Mouse (Mus musculus): ENCODE results near the gene Hs3st5. TPM values are rescaled to one million over a fixed set of nuclear protein-coding genes. Genes with fewer than 3 reads are reported as not detected.

Gene Hs3st5
- polyA plus RNA-seq, 1 experiment from 2014 or later = 0.38 TPM

DNA sequence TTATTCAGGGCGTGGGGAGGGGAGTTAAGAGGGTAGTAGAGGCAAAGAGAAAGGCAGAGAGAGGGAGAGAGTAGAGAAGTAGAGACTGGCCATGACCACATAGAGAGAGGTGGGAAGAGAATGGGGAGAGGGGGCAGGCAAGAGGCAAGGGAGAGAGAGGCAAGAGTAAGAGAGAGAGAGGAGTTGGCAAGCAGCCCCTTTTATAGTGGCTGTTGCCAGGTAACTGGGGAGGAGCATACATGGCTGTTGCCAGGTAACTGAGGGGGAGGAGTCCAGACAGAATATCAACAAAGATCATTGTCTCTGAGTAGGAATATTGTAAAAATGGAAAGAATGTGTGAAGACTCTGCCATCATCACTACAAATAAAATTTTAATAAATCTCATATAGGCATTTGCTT lies 243.4 kb downstream of the Hs3st5 start:
- no peak overlapping the region for H3K27ac ChIP-seq
- no peaks in the 10 kb centered on the region for H3K27me3 ChIP-seq
- no peaks in the 10 kb centered on the region for H3K4me1 ChIP-seq
- H3K36me3 ChIP-seq = no peaks in the 10 kb centered on the region
- no peak overlapping the region for H3K4me2 ChIP-seq
- H3K9ac ChIP-seq = no peak overlapping the region
- WGBS = 69% methylated on average over 1 of the region's 1 CpGs
- no peaks in the 10 kb centered on the region for H3K9me3 ChIP-seq (replicated peaks)
- no peak overlapping the region for H3K4me3 ChIP-seq (replicated peaks)
- ATAC-seq (replicated peaks; ENCODE audit: low FRiP score) = no peak

- no peaks in the 10 kb centered on the region for H3K9me3 ChIP-seq (replicated peaks)
- H3K27me3 ChIP-seq = no peaks in the 10 kb centered on the region
- WGBS = 16% methylated on average over 1 of the region's 1 CpGs
- ATAC-seq (replicated peaks; ENCODE audit: low FRiP score) = no peak
- no peak overlapping the region for H3K4me3 ChIP-seq (replicated peaks)
- H3K36me3 ChIP-seq = no peaks in the 10 kb centered on the region
- H3K27ac ChIP-seq = no peak overlapping the region
- H3K4me2 ChIP-seq = no peak overlapping the region
- H3K9ac ChIP-seq = no peak overlapping the region
- H3K4me1 ChIP-seq = no peaks in the 10 kb centered on the region
These were observed 247.9 kb downstream of the Hs3st5 start for GRCm38 (mm10) chr10:36754471-36754870.

- Histone ChIP-seq H3K27ac (no peak overlapping the region), H3K27me3 (no peaks in the 10 kb centered on the region), H3K4me1 (no peaks in the 10 kb centered on the region), H3K4me3 (replicated peaks) (no peak overlapping the region), H3K4me2 (no peak overlapping the region), H3K36me3 (no peaks in the 10 kb centered on the region), H3K9ac (no peak overlapping the region), H3K9me3 (replicated peaks) (no peaks in the 10 kb centered on the region)
- no peak for ATAC-seq (replicated peaks; ENCODE audit: low FRiP score)
These were observed 267.0 kb downstream of the Hs3st5 start for GRCm38 (mm10) chr10:36773595-36773994.

DNA sequence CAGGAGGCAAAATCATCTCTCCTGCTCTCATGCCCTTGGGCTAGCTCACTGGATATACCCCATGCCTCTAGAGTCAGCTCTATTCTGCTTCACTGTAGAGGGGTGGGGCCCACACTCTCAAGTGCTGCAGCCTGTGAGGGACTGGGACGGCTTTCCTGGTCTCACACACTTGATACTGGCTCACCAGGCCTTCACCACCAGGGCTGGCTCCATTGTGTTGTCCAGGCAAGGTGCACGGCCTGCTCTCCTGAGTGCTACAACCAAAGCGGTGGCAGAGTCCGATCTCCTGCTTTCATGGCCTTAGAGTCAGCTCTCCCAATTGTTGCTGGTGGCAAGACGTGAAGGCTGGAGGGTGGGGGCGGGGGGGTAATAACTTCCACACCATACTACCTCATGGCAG lies 268.3 kb downstream of the Hs3st5 start:
- Histone ChIP-seq H3K4me3 (replicated peaks) (no peak overlapping the region), H3K9ac (no peak overlapping the region), H3K27ac (no peak overlapping the region), H3K9me3 (replicated peaks) (no peaks in the 10 kb centered on the region), H3K4me2 (no peak overlapping the region), H3K36me3 (no peaks in the 10 kb centered on the region), H3K4me1 (no peaks in the 10 kb centered on the region), H3K27me3 (no peaks in the 10 kb centered on the region)
- 86% methylated on average over 6 of the region's 6 CpGs for WGBS
- ATAC-seq (replicated peaks; ENCODE audit: low FRiP score) = no peak

- 63% methylated on average over 1 of the region's 1 CpGs for WGBS
- no peak overlapping the region for H3K4me3 ChIP-seq (replicated peaks)
- H3K36me3 ChIP-seq = no peaks in the 10 kb centered on the region
- no peak overlapping the region for H3K9ac ChIP-seq
- no peak overlapping the region for H3K27ac ChIP-seq
- H3K4me1 ChIP-seq = no peaks in the 10 kb centered on the region
- no peak overlapping the region for H3K4me2 ChIP-seq
- ATAC-seq (replicated peaks; ENCODE audit: low FRiP score) = no peak
- H3K27me3 ChIP-seq = no peaks in the 10 kb centered on the region
- no peaks in the 10 kb centered on the region for H3K9me3 ChIP-seq (replicated peaks)
These were observed 275.0 kb downstream of the Hs3st5 start for GRCm38 (mm10) chr10:36781641-36782040.

GRCm38 (mm10) chr10:36786970-36787369 lies 280.4 kb downstream of the Hs3st5 start:
- H3K27ac ChIP-seq = no peak overlapping the region
- no peaks in the 10 kb centered on the region for H3K9me3 ChIP-seq (replicated peaks)
- WGBS = 76% methylated on average over 7 of the region's 7 CpGs
- no peaks in the 10 kb centered on the region for H3K4me1 ChIP-seq
- H3K9ac ChIP-seq = no peak overlapping the region
- no peaks in the 10 kb centered on the region for H3K27me3 ChIP-seq
- no peak overlapping the region for H3K4me3 ChIP-seq (replicated peaks)
- no peak for ATAC-seq (replicated peaks; ENCODE audit: low FRiP score)
- H3K36me3 ChIP-seq = no peaks in the 10 kb centered on the region
- no peak overlapping the region for H3K4me2 ChIP-seq

- Histone ChIP-seq H3K36me3 (no peaks in the 10 kb centered on the region), H3K9me3 (replicated peaks) (no peaks in the 10 kb centered on the region), H3K4me2 (no peak overlapping the region), H3K4me1 (no peaks in the 10 kb centered on the region), H3K27ac (no peak overlapping the region), H3K9ac (no peak overlapping the region), H3K27me3 (no peaks in the 10 kb centered on the region), H3K4me3 (replicated peaks) (no peak overlapping the region)
- ATAC-seq (replicated peaks; ENCODE audit: low FRiP score) = no peak; the same call in 1 of the 2 replicates
- WGBS = 28% methylated on average over 2 of the region's 2 CpGs
These were observed 285.2 kb downstream of the Hs3st5 start for GRCm38 (mm10) chr10:36791771-36792170.

DNA sequence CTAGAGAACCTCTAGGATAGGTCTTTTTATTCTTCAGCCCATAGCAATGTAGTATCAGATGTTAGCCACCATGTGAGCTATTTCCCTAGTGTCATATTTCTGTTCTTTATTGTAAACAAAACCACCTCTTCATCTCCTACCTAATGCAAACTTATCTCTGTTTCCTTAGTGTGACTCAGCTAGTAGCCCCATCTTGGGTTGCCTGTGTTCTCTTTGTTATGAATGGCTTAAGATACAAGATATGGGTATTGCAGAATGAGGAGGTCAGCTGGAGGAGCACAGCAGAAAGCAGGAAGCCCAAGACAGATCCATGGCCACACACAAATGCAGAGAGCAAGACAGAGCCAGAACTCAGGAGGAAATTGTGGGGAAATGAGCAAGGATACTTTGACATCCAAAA lies 288.7 kb downstream of the Hs3st5 start:
- no peak for ATAC-seq (replicated peaks; ENCODE audit: low FRiP score)
- H3K4me1 ChIP-seq = no peaks in the 10 kb centered on the region

DNA sequence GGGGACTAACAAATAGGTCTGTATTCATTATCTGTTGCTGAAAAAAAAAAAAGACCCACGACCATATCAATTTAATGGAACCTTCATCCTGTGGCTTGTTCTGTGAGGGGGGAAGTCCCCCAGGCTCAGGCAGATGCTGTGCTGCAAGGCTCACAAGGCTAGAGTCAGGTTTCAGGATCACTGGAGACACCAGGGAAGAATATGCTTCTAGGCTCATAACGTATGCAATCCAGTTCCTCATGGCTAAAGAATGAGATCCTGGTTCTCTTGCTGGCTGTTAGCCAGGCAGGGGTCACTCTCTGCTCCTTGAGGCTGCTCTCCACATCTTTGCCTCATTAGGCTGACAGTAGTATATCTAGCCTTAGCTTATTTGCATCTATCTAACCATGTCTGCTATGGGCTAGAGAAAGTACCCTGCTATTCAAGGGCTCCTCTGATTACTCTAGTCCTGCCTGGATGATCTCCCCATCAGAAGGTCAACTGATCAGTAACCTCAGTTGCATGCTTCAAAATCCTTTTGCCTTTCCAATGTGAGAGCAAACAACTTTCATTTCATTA lies 294.4 kb downstream of the Hs3st5 start:
- Histone ChIP-seq H3K4me2 (no peak overlapping the region), H3K36me3 (no peaks in the 10 kb centered on the region), H3K27ac (no peak overlapping the region), H3K4me1 (no peaks in the 10 kb centered on the region), H3K9me3 (replicated peaks) (no peaks in the 10 kb centered on the region), H3K9ac (no peak overlapping the region), H3K27me3 (no peaks in the 10 kb centered on the region), H3K4me3 (replicated peaks) (no peak overlapping the region)
- ATAC-seq (replicated peaks; ENCODE audit: low FRiP score) = no peak
- 26% methylated on average over 2 of the region's 2 CpGs for WGBS

More for the DNA sequence above, 288.7 kb downstream of the Hs3st5 start:
- Histone ChIP-seq H3K36me3 (no peaks in the 10 kb centered on the region), H3K9me3 (replicated peaks) (no peaks in the 10 kb centered on the region), H3K27me3 (no peaks in the 10 kb centered on the region), H3K4me2 (no peak overlapping the region), H3K27ac (no peak overlapping the region), H3K4me3 (replicated peaks) (no peak overlapping the region), H3K9ac (no peak overlapping the region)

DNA sequence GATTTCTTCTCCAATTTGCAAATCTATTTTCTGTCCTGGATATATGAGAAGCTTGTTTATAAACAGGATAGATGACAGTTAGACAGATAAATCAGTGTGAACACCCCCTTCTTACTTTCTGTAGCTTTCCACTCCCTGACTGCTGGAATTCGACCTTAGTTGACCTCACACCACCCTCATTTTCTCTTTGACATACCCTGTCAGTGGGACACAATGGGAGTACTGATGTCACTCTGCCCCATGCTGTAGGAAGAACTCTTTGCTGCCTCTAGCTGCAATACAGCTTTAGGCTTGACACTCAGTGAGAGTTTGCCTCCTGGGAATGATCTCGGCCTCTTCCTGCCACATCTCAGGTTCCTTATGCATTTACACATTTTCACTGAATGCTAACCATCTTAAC lies 297.1 kb downstream of the Hs3st5 start:
- no peak overlapping the region for H3K9ac ChIP-seq
- no peaks in the 10 kb centered on the region for H3K9me3 ChIP-seq (replicated peaks)
- no peak overlapping the region for H3K27ac ChIP-seq
- WGBS = 37% methylated on average over 2 of the region's 2 CpGs
- peak; percentile 80 for ATAC-seq (replicated peaks; ENCODE audit: low FRiP score)
- no peak overlapping the region for H3K4me2 ChIP-seq
- H3K36me3 ChIP-seq = no peaks in the 10 kb centered on the region
- no peaks in the 10 kb centered on the region for H3K4me1 ChIP-seq
- H3K27me3 ChIP-seq = no peaks in the 10 kb centered on the region
- H3K4me3 ChIP-seq (replicated peaks) = no peak overlapping the region

DNA sequence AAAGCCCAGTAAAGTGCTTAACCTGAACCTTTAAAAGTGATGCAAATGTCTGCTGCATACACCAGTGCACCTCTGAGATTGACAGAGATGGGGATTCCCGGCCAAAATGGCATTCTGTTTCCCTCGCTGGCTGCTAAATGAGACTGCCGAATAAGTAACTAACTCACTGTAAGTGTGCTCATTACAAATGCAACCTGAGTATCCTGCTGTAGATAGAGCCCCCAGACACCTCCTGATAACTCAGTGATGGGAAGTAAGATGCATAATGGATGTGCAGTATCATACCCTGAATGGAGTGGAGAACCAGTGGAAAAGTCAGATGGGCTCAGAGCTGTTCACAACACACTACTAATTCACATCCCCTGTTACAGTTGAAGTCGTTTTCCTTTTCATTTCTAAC lies 298.7 kb downstream of the Hs3st5 start:
- Histone ChIP-seq H3K27me3 (no peaks in the 10 kb centered on the region), H3K9me3 (replicated peaks) (no peaks in the 10 kb centered on the region), H3K4me1 (no peaks in the 10 kb centered on the region), H3K27ac (no peak overlapping the region), H3K4me2 (no peak overlapping the region), H3K4me3 (replicated peaks) (no peak overlapping the region), H3K36me3 (no peaks in the 10 kb centered on the region), H3K9ac (no peak overlapping the region)
- ATAC-seq (replicated peaks; ENCODE audit: low FRiP score) = no peak
- 70% methylated on average over 4 of the region's 4 CpGs for whole genome bisulfite sequencing

GRCm38 (mm10) chr10:36805788-36806187 lies 299.2 kb downstream of the Hs3st5 start:
- no peak overlapping the region for H3K9ac ChIP-seq
- ATAC-seq (replicated peaks; ENCODE audit: low FRiP score) = no peak
- no peaks in the 10 kb centered on the region for H3K9me3 ChIP-seq (replicated peaks)
- no peaks in the 10 kb centered on the region for H3K27me3 ChIP-seq
- 82% methylated on average over 5 of the region's 5 CpGs for WGBS
- no peaks in the 10 kb centered on the region for H3K4me1 ChIP-seq
- no peak overlapping the region for H3K27ac ChIP-seq
- no peak overlapping the region for H3K4me2 ChIP-seq
- H3K36me3 ChIP-seq = no peaks in the 10 kb centered on the region
- no peak overlapping the region for H3K4me3 ChIP-seq (replicated peaks)

DNA sequence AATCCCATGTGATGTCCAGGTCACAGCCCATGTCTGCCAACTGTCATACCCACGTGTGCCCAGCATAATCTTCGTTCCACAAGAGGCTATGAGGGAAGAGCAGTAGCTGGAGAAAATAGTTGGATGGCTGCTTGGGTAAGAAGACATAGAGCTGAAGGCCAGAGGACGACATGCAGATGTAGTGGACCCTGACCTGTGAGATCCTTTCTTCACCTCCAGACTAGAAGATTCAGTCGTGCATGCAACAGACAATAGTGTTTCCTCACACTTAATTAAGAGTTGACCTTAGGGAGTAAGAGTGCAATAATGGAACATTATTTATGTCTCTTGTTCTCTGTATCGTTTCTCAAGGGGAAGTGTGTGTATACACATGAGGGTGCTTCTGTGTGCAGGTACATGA lies 300.4 kb downstream of the Hs3st5 start:
- ATAC-seq (replicated peaks; ENCODE audit: low FRiP score) = peak; percentile 55; the same call in 1 of the 2 replicates
- no peak overlapping the region for H3K9ac ChIP-seq
- H3K36me3 ChIP-seq = no peaks in the 10 kb centered on the region
- H3K4me1 ChIP-seq = no peaks in the 10 kb centered on the region
- no peak overlapping the region for H3K27ac ChIP-seq
- H3K4me3 ChIP-seq (replicated peaks) = no peak overlapping the region
- H3K9me3 ChIP-seq (replicated peaks) = no peaks in the 10 kb centered on the region
- no peaks in the 10 kb centered on the region for H3K27me3 ChIP-seq
- H3K4me2 ChIP-seq = no peak overlapping the region
- 36% methylated on average over 5 of the region's 5 CpGs for WGBS
